Mouse (Mus musculus): ENCODE data around the gene Hoxb7.

- TF ChIP-seq CTCF (IDR thresholded peaks at IDR 0.05; ENCODE audit: borderline replicate concordance, insufficient read depth, low read depth, low read length) (no peak), POLR2A (IDR thresholded peaks at IDR 0.05; ENCODE audit: borderline replicate concordance, insufficient read depth, low read length) (no peak)
These were observed 33.5 kb downstream of the Hoxb7 start for GRCm38 (mm10) chr11:96319910-96320309.
